Mouse (Mus musculus) liver, embryonic 12.5 days (tissue): ENCODE measurements at regions not wholly inside any gene's neighbourhood (a gene's known extent, or its start where the extent isn't known, plus 50 kb on each side); places are given as distances from the start of the nearest gene placed in this dataset.
"Not testable (repeated sequence)": the region's sequence is repeated elsewhere in the genome, so short reads cannot be mapped to it uniquely, and the experiment has no call there.

Experiments
- ATAC-seq: fragments of 200-750 bp; cut with Nextera tagmentation; 2 replicates; pipeline ENCODE4 v1.8.0; 2017; ENCODE audit warnings: moderate number of reproducible peaks, mild to moderate bottlenecking, moderate library complexity
- H3K27ac ChIP-seq: fragments of 300-500 bp; sonication (generic); 2 replicates; pipeline ENCODE4 v1.5.1; 2016; ENCODE audit warnings: mild to moderate bottlenecking
- H3K27me3 ChIP-seq: fragments of 300-500 bp; sonication (generic); replicated peaks from 2 replicates; pipeline ENCODE4 v1.6.1; 2016; ENCODE audit warnings: mild to moderate bottlenecking, moderate library complexity
- H3K36me3 ChIP-seq: fragments of 300-500 bp; sonication (generic); 2 replicates; pipeline ENCODE4 v1.6.1; 2016; ENCODE audit warnings: mild to moderate bottlenecking, moderate library complexity
- H3K4me1 ChIP-seq: fragments of 300-500 bp; sonication (generic); 2 replicates; pipeline ENCODE4 v1.6.1; 2016
- H3K4me2 ChIP-seq: fragments of 300-500 bp; sonication (generic); 2 replicates; pipeline ENCODE4 v1.6.1; 2016; ENCODE audit warnings: mild to moderate bottlenecking, moderate library complexity
- H3K4me3 ChIP-seq: fragments of 300-500 bp; sonication (generic); 2 replicates; pipeline ENCODE4 v1.5.1; 2016; ENCODE audit warnings: mild to moderate bottlenecking, moderate library complexity
- H3K9ac ChIP-seq: fragments of 300-500 bp; sonication (generic); 2 replicates; pipeline ENCODE4 v1.6.1; 2016; ENCODE audit warnings: mild to moderate bottlenecking, moderate library complexity
- H3K9me3 ChIP-seq: fragments of 300-500 bp; sonication (generic); replicated peaks from 2 replicates; pipeline ENCODE4 v1.6.1; 2016; ENCODE audit warnings: mild to moderate bottlenecking, moderate library complexity
- WGBS: fragments of 180-500 bp; shearing (Covaris S2); methylation state at CpG from one replicate; pipeline ENCODE4 v1.1.7; 2016; ENCODE audit not compliant: insufficient replicate concordance; 5-methylcytosine and 5-hydroxymethylcytosine counted together

DNA sequence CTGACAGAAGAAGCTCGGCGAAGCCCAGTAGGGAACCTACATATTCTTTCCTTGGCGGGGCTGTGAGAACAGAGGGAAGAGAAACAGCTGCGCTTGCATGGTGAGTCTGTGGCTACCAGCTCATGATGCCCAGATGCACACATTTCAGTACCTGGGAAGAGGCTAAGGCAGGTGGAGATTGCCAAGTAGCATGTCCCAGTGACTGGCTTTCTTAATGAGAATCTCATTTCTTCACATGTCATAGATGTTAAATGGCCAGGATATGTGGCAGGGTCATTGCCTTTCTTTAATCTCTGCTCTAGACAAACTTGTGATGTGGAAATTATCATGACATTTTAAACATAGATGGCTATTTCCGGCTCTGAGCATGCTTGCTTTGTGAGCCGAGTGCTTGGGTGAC, 109.5 kb upstream of the Tns3 start:
- H3K4me3 ChIP-seq, result no peak overlapping the region
- H3K4me1 ChIP-seq, result no peaks in the 10 kb centered on the region
- ATAC-seq, result no peak
- H3K36me3 ChIP-seq, result no peaks in the 10 kb centered on the region
- 68% methylated on average over 6 of the region's 6 CpGs for WGBS
- no peak overlapping the region for H3K9ac ChIP-seq
- H3K4me2 ChIP-seq, result no peak overlapping the region
- H3K27me3 ChIP-seq, result no peaks in the 10 kb centered on the region
- H3K27ac ChIP-seq, result no peak overlapping the region
- H3K9me3 ChIP-seq, result no peaks in the 10 kb centered on the region

DNA sequence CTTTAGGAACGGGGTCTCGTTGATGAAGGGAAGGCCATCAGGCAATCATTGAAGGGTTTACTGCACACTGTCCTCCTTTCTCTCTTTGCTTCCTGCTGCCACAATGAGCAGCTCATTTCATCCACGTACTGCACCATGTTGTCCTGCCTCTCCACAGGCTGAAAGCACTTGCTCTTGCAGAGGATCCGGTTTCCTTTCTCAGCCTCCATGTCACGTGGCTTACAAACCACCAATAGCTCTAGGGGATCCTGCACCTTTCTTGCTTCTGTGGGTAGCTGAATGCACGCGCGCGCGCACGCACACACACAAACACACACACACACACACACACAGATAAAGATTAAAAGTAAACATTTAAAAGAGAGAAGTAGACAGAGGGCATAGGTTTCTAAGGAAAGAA, 108.9 kb upstream of the Tns3 start:
- 65% methylated on average over 11 of the region's 11 CpGs for WGBS
- H3K9me3 ChIP-seq, result no peaks in the 10 kb centered on the region
- H3K27ac ChIP-seq, result no peak overlapping the region
- no peak overlapping the region for H3K4me3 ChIP-seq
- H3K4me2 ChIP-seq, result no peak overlapping the region
- H3K36me3 ChIP-seq, result no peaks in the 10 kb centered on the region
- no peak for ATAC-seq
- no peak overlapping the region for H3K9ac ChIP-seq
- H3K27me3 ChIP-seq, result no peaks in the 10 kb centered on the region
- no peaks in the 10 kb centered on the region for H3K4me1 ChIP-seq

DNA sequence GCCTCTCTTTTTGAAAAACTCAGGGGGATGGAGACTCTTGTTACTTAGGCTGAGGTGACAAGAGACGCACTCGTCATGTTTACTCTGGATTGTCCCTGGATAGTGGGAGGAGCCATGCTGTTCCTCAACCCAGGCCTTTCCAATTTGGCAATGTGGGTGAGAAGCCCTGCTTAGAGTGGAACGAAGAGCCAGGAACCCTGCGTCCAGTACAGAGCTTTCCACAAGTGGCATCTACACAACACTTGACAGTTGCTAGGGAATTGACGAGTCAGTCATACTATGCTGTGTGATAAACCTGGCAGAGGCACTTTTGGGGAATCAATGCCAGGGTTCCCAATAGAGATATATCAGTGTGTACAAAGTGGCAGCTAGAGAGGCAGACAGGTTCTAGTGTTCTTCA, 108.2 kb upstream of the Tns3 start:
- ATAC-seq, result no peak
- no peaks in the 10 kb centered on the region for H3K27me3 ChIP-seq
- 74% methylated on average over 5 of the region's 5 CpGs for WGBS
- H3K36me3 ChIP-seq, result no peaks in the 10 kb centered on the region
- H3K9me3 ChIP-seq, result no peaks in the 10 kb centered on the region
- no peaks in the 10 kb centered on the region for H3K4me1 ChIP-seq
- H3K4me2 ChIP-seq, result no peak overlapping the region
- no peak overlapping the region for H3K4me3 ChIP-seq
- H3K9ac ChIP-seq, result no peak overlapping the region
- no peak overlapping the region for H3K27ac ChIP-seq

DNA sequence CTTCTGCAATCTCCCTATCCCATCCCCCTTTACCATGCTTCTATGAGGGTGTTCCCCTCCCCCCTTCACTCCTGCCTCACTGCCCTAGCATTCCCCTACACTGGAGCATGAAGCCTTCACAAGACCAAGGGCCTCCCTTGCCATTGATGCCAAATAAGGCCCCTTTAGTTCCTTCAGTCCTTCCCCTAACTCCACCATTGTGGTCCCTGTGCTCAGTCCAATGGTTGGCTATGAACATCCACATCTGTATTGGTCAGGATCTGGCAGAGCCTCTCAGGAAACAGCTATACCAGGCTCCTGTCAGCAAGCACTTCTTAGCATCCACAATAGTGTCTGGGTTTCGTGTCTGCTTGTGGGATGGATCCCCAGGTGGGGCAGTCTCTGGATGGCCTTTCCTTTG, 104.4 kb upstream of the Tns3 start:
- not testable (repeated sequence) for H3K4me2 ChIP-seq, H3K27ac ChIP-seq, H3K27me3 ChIP-seq, H3K4me1 ChIP-seq, H3K9ac ChIP-seq, H3K4me3 ChIP-seq, H3K36me3 ChIP-seq, H3K9me3 ChIP-seq, ATAC-seq
- WGBS, result 48% methylated on average over 1 of the region's 1 CpGs

- 57% methylated on average over 1 of the region's 1 CpGs for WGBS
- no peaks in the 10 kb centered on the region for H3K9me3 ChIP-seq
- no peak overlapping the region for H3K4me3 ChIP-seq
- no peak overlapping the region for H3K27ac ChIP-seq
- H3K4me2 ChIP-seq, result no peak overlapping the region
- H3K27me3 ChIP-seq, result no peaks in the 10 kb centered on the region
- H3K36me3 ChIP-seq, result no peaks in the 10 kb centered on the region
- ATAC-seq, result no peak
- H3K4me1 ChIP-seq, result no peaks in the 10 kb centered on the region
- no peak overlapping the region for H3K9ac ChIP-seq
Measured at GRCm38 (mm10) chr11:8765541-8765885, 101.2 kb upstream of the Tns3 start.

GRCm38 (mm10) chr11:8764861-8765540, 100.7 kb upstream of the Tns3 start:
- Histone ChIP-seq H3K4me1 (no peaks in the 10 kb centered on the region), H3K27ac (no peak overlapping the region), H3K9ac (no peak overlapping the region), H3K36me3 (no peaks in the 10 kb centered on the region), H3K9me3 (no peaks in the 10 kb centered on the region), H3K4me2 (no peak overlapping the region), H3K4me3 (no peak overlapping the region), H3K27me3 (no peaks in the 10 kb centered on the region)
- no peak for ATAC-seq
- 52% methylated on average over 2 of the region's 2 CpGs for WGBS

DNA sequence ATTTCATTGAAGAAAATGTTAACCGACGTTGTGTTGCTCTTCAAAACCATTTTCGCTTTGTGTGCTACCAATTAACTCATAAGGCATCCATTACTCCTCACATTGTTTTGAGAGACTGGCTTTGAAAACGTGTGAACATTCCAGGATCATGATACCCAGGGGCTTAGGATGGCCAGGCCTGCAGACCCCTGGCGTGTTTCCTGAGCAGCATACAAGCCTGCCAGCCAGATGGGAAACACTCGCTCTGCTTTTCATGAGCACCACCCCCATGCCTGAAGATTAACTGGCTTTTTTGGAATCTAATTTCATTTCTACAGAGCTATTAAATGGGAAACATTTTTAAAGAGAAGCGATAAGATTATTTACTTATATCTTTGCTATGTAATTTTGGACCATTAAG, 99.1 kb upstream of the Tns3 start:
- 64% methylated on average over 7 of the region's 7 CpGs for WGBS
- no peaks in the 10 kb centered on the region for H3K36me3 ChIP-seq
- H3K9me3 ChIP-seq, result no peaks in the 10 kb centered on the region
- H3K9ac ChIP-seq, result no peak overlapping the region
- H3K4me3 ChIP-seq, result no peak overlapping the region
- no peak overlapping the region for H3K27ac ChIP-seq
- H3K4me1 ChIP-seq, result no peaks in the 10 kb centered on the region
- H3K27me3 ChIP-seq, result no peaks in the 10 kb centered on the region
- no peak overlapping the region for H3K4me2 ChIP-seq
- no peak for ATAC-seq

DNA sequence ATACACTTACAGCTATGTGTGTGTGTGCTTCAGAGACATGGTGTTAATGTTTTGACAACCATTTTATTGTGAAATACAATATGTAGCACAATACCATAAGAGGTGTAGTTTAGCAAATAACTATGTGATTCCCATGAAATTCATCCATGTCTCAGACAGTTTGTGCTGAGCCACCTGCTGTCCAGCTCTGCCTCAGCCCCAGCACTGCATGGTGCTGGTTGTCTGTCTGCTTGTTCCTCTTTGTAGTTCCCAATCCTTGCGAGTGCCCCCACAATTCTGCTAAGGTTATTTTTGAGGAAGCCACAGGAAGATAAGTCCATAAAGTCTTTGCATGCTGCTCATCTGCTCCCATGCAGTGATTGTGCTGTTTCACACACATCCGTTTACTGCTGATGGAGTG, 97.8 kb upstream of the Tns3 start:
- H3K4me2 ChIP-seq, result no peak overlapping the region
- H3K36me3 ChIP-seq, result no peaks in the 10 kb centered on the region
- no peak for ATAC-seq
- WGBS, result 34% methylated on average over 2 of the region's 2 CpGs
- H3K27ac ChIP-seq, result no peak overlapping the region
- no peaks in the 10 kb centered on the region for H3K9me3 ChIP-seq
- no peaks in the 10 kb centered on the region for H3K4me1 ChIP-seq
- H3K9ac ChIP-seq, result no peak overlapping the region
- H3K4me3 ChIP-seq, result no peak overlapping the region
- H3K27me3 ChIP-seq, result no peaks in the 10 kb centered on the region

DNA sequence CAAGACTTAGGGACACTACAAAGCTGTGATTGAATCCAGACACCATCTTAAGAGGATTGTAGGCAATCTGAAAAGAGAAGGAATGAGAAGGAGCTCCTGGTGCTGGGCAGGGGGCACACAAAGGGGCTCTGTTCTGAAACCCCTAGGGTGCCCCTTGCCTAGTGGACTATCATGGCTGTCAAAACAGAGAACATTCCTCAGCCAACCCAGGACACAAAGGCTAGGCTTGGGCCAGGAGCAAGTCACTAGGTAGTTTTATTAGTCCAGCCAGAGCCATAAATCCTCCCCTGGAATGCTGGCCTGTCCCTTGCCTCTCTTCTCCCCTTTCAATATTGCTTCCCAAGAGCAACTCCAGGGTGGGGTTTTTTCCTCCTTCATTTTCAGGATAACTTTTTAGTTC, 97.3 kb upstream of the Tns3 start:
- H3K27me3 ChIP-seq, result no peaks in the 10 kb centered on the region
- no peak overlapping the region for H3K9ac ChIP-seq
- ATAC-seq, result no peak
- H3K4me1 ChIP-seq, result no peaks in the 10 kb centered on the region
- H3K9me3 ChIP-seq, result no peaks in the 10 kb centered on the region
- no peaks in the 10 kb centered on the region for H3K36me3 ChIP-seq
- H3K4me2 ChIP-seq, result no peak overlapping the region
- H3K4me3 ChIP-seq, result no peak overlapping the region
- H3K27ac ChIP-seq, result no peak overlapping the region

GRCm38 (mm10) chr11:8759858-8760257, 95.5 kb upstream of the Tns3 start:
- no peaks in the 10 kb centered on the region for H3K36me3 ChIP-seq
- no peaks in the 10 kb centered on the region for H3K4me1 ChIP-seq
- 53% methylated on average over 1 of the region's 1 CpGs for WGBS
- H3K4me3 ChIP-seq, result no peak overlapping the region
- no peak overlapping the region for H3K9ac ChIP-seq
- H3K27ac ChIP-seq, result no peak overlapping the region
- no peak for ATAC-seq
- no peaks in the 10 kb centered on the region for H3K27me3 ChIP-seq
- no peaks in the 10 kb centered on the region for H3K9me3 ChIP-seq
- H3K4me2 ChIP-seq, result no peak overlapping the region

- not testable (repeated sequence) for H3K4me3 ChIP-seq, H3K9ac ChIP-seq, ATAC-seq, H3K9me3 ChIP-seq, H3K27me3 ChIP-seq, H3K36me3 ChIP-seq, H3K27ac ChIP-seq, H3K4me1 ChIP-seq, H3K4me2 ChIP-seq
- 34% methylated on average over 2 of the region's 2 CpGs for WGBS
Measured at GRCm38 (mm10) chr11:8754508-8754907, 90.2 kb upstream of the Tns3 start.

- not testable (repeated sequence) for H3K4me1 ChIP-seq, H3K4me3 ChIP-seq, H3K27ac ChIP-seq, H3K9ac ChIP-seq, H3K36me3 ChIP-seq, H3K4me2 ChIP-seq, H3K9me3 ChIP-seq, H3K27me3 ChIP-seq, ATAC-seq
- 61% methylated on average over 3 of the region's 3 CpGs for WGBS
Measured at GRCm38 (mm10) chr11:8735784-8736183, 71.4 kb upstream of the Tns3 start.

DNA sequence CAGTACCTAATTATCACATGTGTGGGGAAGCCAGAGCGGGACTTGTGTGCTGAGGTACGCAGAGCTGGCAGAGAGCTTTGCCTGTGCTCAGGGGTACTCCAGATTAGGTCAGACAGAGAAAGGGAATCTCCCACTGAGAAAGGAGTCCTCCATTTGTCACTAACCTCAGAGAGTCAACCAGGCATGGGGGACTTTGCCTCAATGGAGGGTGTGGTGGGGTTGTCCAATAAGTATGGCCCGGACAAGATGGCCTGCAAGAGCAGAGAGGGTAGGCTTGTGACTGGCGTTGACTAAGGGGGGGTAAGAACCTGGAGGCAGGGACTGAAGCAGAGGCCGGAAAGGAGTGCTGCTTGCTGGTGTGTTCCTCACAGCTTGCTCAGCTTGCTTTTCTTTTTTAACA, 62.7 kb upstream of the Tns3 start:
- WGBS, result 72% methylated on average over 5 of the region's 5 CpGs
- Histone ChIP-seq H3K9ac (no peak overlapping the region), H3K9me3 (no peaks in the 10 kb centered on the region), H3K27ac (no peak overlapping the region), H3K4me3 (no peak overlapping the region), H3K36me3 (no peaks in the 10 kb centered on the region), H3K27me3 (no peaks in the 10 kb centered on the region), H3K4me2 (no peak overlapping the region), H3K4me1 (peaks cover 12% of the 10 kb centered on the region)
- no peak for ATAC-seq
